Mouse (Mus musculus): Measurements from ENCODE around the gene Hoxd1. TPM values are rescaled to one million over a fixed set of nuclear protein-coding genes. Genes with fewer than 3 reads are reported as not detected.

Hoxd1 gene
- polyA plus RNA-seq, 1 experiment from 2014 or later, result not detected

GRCm38 (mm10) chr2:74741252-74741978 lies 21.4 kb upstream of the Hoxd1 start:
- H3K9me3 ChIP-seq, result no peaks in the 10 kb centered on the region
- H3K27ac ChIP-seq, result no peak overlapping the region
- WGBS, result 24% methylated on average over 2 of the region's 3 CpGs
- no peak overlapping the region for H3K4me2 ChIP-seq
- no peak for ATAC-seq (ENCODE audit: borderline replicate concordance, extremely low read depth, low FRiP score, low TSS enrichment)
- peaks cover 99% of the 10 kb centered on the region for H3K27me3 ChIP-seq
- no peaks in the 10 kb centered on the region for H3K36me3 ChIP-seq
- H3K9ac ChIP-seq, result no peak overlapping the region
- H3K4me1 ChIP-seq, result peaks cover 5% of the 10 kb centered on the region; the same call in 1 of the 2 replicates
- H3K4me3 ChIP-seq, result no peak overlapping the region

GRCm38 (mm10) chr2:74741979-74742277 lies 20.9 kb upstream of the Hoxd1 start:
- no peak overlapping the region for H3K4me3 ChIP-seq
- H3K36me3 ChIP-seq, result no peaks in the 10 kb centered on the region
- H3K4me2 ChIP-seq, result no peak overlapping the region
- ATAC-seq (ENCODE audit: borderline replicate concordance, extremely low read depth, low FRiP score, low TSS enrichment), result no peak
- H3K27ac ChIP-seq, result no peak overlapping the region
- H3K9ac ChIP-seq, result no peak overlapping the region
- no peaks in the 10 kb centered on the region for H3K9me3 ChIP-seq
- peaks cover 8% of the 10 kb centered on the region; the same call in 1 of the 2 replicates for H3K4me1 ChIP-seq
- H3K27me3 ChIP-seq, result peaks cover 99% of the 10 kb centered on the region

- no peak overlapping the region for H3K4me3 ChIP-seq
- WGBS, result 7% methylated on average over 6 of the region's 6 CpGs
- no peaks in the 10 kb centered on the region for H3K36me3 ChIP-seq
- ATAC-seq (ENCODE audit: borderline replicate concordance, extremely low read depth, low FRiP score, low TSS enrichment), result no peak
- H3K4me1 ChIP-seq, result peaks cover 12% of the 10 kb centered on the region; the same call in 1 of the 2 replicates
- no peak overlapping the region for H3K9ac ChIP-seq
- H3K9me3 ChIP-seq, result no peaks in the 10 kb centered on the region
- no peak overlapping the region for H3K27ac ChIP-seq
- no peak overlapping the region for H3K4me2 ChIP-seq
- peaks cover 99% of the 10 kb centered on the region for H3K27me3 ChIP-seq
Measured at GRCm38 (mm10) chr2:74745540-74746297, 17.1 kb upstream of the Hoxd1 start.

GRCm38 (mm10) chr2:74746298-74746921 lies 16.4 kb upstream of the Hoxd1 start:
- Histone ChIP-seq H3K27me3 (peaks cover 100% of the 10 kb centered on the region), H3K4me1 (peaks cover 12% of the 10 kb centered on the region; the same call in 1 of the 2 replicates), H3K36me3 (no peaks in the 10 kb centered on the region), H3K9me3 (no peaks in the 10 kb centered on the region), H3K4me2 (0 out of 2 replicates have a peak overlapping the region, but pooled peaks have one; percentile 1), H3K27ac (no peak overlapping the region), H3K4me3 (no peak overlapping the region; the same call in 1 of the 2 replicates), H3K9ac (no peak overlapping the region)
- ATAC-seq (ENCODE audit: borderline replicate concordance, extremely low read depth, low FRiP score, low TSS enrichment), result no peak
- WGBS, result 2% methylated on average over 58 of the region's 58 CpGs

- Histone ChIP-seq H3K27me3 (peaks cover 100% of the 10 kb centered on the region), H3K4me1 (peaks cover 12% of the 10 kb centered on the region; the same call in 1 of the 2 replicates), H3K4me2 (no peak overlapping the region), H3K9me3 (no peaks in the 10 kb centered on the region), H3K4me3 (no peak overlapping the region; the same call in 1 of the 2 replicates), H3K9ac (no peak overlapping the region), H3K36me3 (no peaks in the 10 kb centered on the region), H3K27ac (no peak overlapping the region)
- no peak for ATAC-seq (ENCODE audit: borderline replicate concordance, extremely low read depth, low FRiP score, low TSS enrichment)
- 6% methylated on average over 24 of the region's 24 CpGs for WGBS
Measured at GRCm38 (mm10) chr2:74747006-74747405, 15.8 kb upstream of the Hoxd1 start.

GRCm38 (mm10) chr2:74747661-74748141 lies 15.1 kb upstream of the Hoxd1 start:
- WGBS, result 17% methylated on average over 11 of the region's 11 CpGs
- Histone ChIP-seq H3K9ac (no peak overlapping the region), H3K27me3 (peaks cover 100% of the 10 kb centered on the region), H3K27ac (no peak overlapping the region), H3K36me3 (no peaks in the 10 kb centered on the region), H3K9me3 (no peaks in the 10 kb centered on the region), H3K4me3 (no peak overlapping the region), H3K4me2 (no peak overlapping the region), H3K4me1 (peaks cover 12% of the 10 kb centered on the region; the same call in 1 of the 2 replicates)
- ATAC-seq (ENCODE audit: borderline replicate concordance, extremely low read depth, low FRiP score, low TSS enrichment), result no peak

GRCm38 (mm10) chr2:74748436-74748995 lies 14.3 kb upstream of the Hoxd1 start:
- H3K27me3 ChIP-seq, result peaks cover 100% of the 10 kb centered on the region
- no peak overlapping the region for H3K9ac ChIP-seq
- ATAC-seq (ENCODE audit: borderline replicate concordance, extremely low read depth, low FRiP score, low TSS enrichment), result no peak
- H3K27ac ChIP-seq, result no peak overlapping the region
- no peaks in the 10 kb centered on the region for H3K9me3 ChIP-seq
- H3K4me1 ChIP-seq, result peaks cover 16% of the 10 kb centered on the region; the same call in 1 of the 2 replicates
- H3K36me3 ChIP-seq, result no peaks in the 10 kb centered on the region
- no peak overlapping the region for H3K4me3 ChIP-seq
- no peak overlapping the region for H3K4me2 ChIP-seq
- WGBS, result 12% methylated on average over 9 of the region's 9 CpGs

- no peak overlapping the region for H3K9ac ChIP-seq
- under 1% methylated on average over 47 of the region's 47 CpGs for WGBS
- H3K4me3 ChIP-seq, result peak overlapping the region; percentile 14
- no peak for ATAC-seq (ENCODE audit: borderline replicate concordance, extremely low read depth, low FRiP score, low TSS enrichment)
- peaks cover 100% of the 10 kb centered on the region for H3K27me3 ChIP-seq
- no peak overlapping the region for H3K27ac ChIP-seq
- peak overlapping the region; percentile 42 for H3K4me2 ChIP-seq
- no peaks in the 10 kb centered on the region for H3K36me3 ChIP-seq
- H3K9me3 ChIP-seq, result no peaks in the 10 kb centered on the region
- peaks cover 16% of the 10 kb centered on the region; the same call in 1 of the 2 replicates for H3K4me1 ChIP-seq
Measured at GRCm38 (mm10) chr2:74749337-74750121, 13.3 kb upstream of the Hoxd1 start.

- Histone ChIP-seq H3K4me1 (peaks cover 16% of the 10 kb centered on the region; the same call in 1 of the 2 replicates), H3K9me3 (no peaks in the 10 kb centered on the region), H3K4me3 (no peak overlapping the region), H3K36me3 (no peaks in the 10 kb centered on the region), H3K27me3 (peaks cover 100% of the 10 kb centered on the region), H3K27ac (no peak overlapping the region), H3K9ac (no peak overlapping the region), H3K4me2 (no peak overlapping the region)
- 42% methylated on average over 5 of the region's 5 CpGs for WGBS
- no peak for ATAC-seq (ENCODE audit: borderline replicate concordance, extremely low read depth, low FRiP score, low TSS enrichment)
Measured at GRCm38 (mm10) chr2:74750731-74751250, 12.0 kb upstream of the Hoxd1 start.

GRCm38 (mm10) chr2:74751861-74752260 lies 10.9 kb upstream of the Hoxd1 start:
- 71% methylated on average over 1 of the region's 1 CpGs for WGBS
- Histone ChIP-seq H3K9me3 (no peaks in the 10 kb centered on the region), H3K27me3 (peaks cover 100% of the 10 kb centered on the region), H3K9ac (no peak overlapping the region), H3K4me1 (peaks cover 12% of the 10 kb centered on the region; the same call in 1 of the 2 replicates), H3K36me3 (no peaks in the 10 kb centered on the region), H3K4me2 (no peak overlapping the region), H3K4me3 (no peak overlapping the region), H3K27ac (no peak overlapping the region)
- ATAC-seq (ENCODE audit: borderline replicate concordance, extremely low read depth, low FRiP score, low TSS enrichment), result no peak
